Mouse (Mus musculus) liver, embryonic 11.5 days (tissue): Measurements from ENCODE around the gene Olfr1423. TPM values are rescaled to one million over a fixed set of nuclear protein-coding genes. Genes with fewer than 3 reads are reported as not detected.

Experiments
- ATAC-seq: fragments of 200-750 bp; cut with Nextera tagmentation; replicated peaks from 2 replicates; pipeline ENCODE4 v1.8.0; 2017; ENCODE audit warnings: moderate number of reproducible peaks, mild to moderate bottlenecking, moderate TSS enrichment, moderate library complexity; ENCODE audit not compliant: low FRiP score
- DNase-seq: peaks from one replicate; pipeline ENCODE4 v3.0.0-alpha.2; 2017; ENCODE audit warnings: low spot score
- H3K27ac ChIP-seq: fragments of 300-500 bp; sonication (generic); 2 replicates; pipeline ENCODE4 v1.5.1; 2014; ENCODE audit warnings: mild to moderate bottlenecking, low read depth, low read length, control low read depth
- H3K27me3 ChIP-seq: fragments of 300-500 bp; sonication (generic); replicated peaks from 2 replicates; pipeline ENCODE4 v1.6.1; 2014; ENCODE audit warnings: low read length, mixed read lengths; ENCODE audit not compliant: control insufficient read depth, insufficient read depth
- H3K36me3 ChIP-seq: fragments of 300-500 bp; sonication (generic); 2 replicates; pipeline ENCODE4 v1.6.1; 2014; ENCODE audit warnings: mild to moderate bottlenecking, low read length, moderate library complexity, mixed read lengths; ENCODE audit not compliant: control insufficient read depth, insufficient read depth
- H3K4me1 ChIP-seq: fragments of 300-500 bp; sonication (generic); replicated peaks from 2 replicates; pipeline ENCODE4 v1.6.1; 2014; ENCODE audit warnings: low read length, mixed read lengths; ENCODE audit not compliant: control insufficient read depth, insufficient read depth
- H3K4me2 ChIP-seq: fragments of 300-500 bp; sonication (generic); 2 replicates; pipeline ENCODE4 v1.6.1; 2014; ENCODE audit warnings: mild to moderate bottlenecking, control low read depth, moderate library complexity
- H3K4me3 ChIP-seq: fragments of 300-500 bp; sonication (generic); 2 replicates; pipeline ENCODE4 v1.5.1; 2014; ENCODE audit warnings: low read depth, low read length, control low read depth
- H3K9ac ChIP-seq: fragments of 300-500 bp; sonication (generic); 2 replicates; pipeline ENCODE4 v1.6.1; 2014; ENCODE audit warnings: low read depth, low read length, control low read depth
- H3K9me3 ChIP-seq: fragments of 300-500 bp; sonication (generic); 2 replicates; pipeline ENCODE4 v1.6.1; 2016; ENCODE audit warnings: low read length, inconsistent platforms, mixed read lengths; ENCODE audit not compliant: control insufficient read depth
- WGBS: fragments of 180-500 bp; shearing (Covaris S2); extraction: QIAGEN DNeasy Blood & Tissue Kit; methylation state at CpG from one replicate; pipeline ENCODE4 v1.1.7; 2014; 5-methylcytosine and 5-hydroxymethylcytosine counted together
- polyA plus RNA-seq: library from polyadenylated mRNA; unstranded; fragments of >200 nt; fragmentation: Nextera tagmentation; extraction: Ambion mirVana; gene quantifications from 2 replicates; pipeline ENCODE4 v1.2.1, GENCODE M21; 2014

Gene Olfr1423
- polyA plus RNA-seq, 1 experiment from 2014 or later = 0.03 TPM

DNA sequence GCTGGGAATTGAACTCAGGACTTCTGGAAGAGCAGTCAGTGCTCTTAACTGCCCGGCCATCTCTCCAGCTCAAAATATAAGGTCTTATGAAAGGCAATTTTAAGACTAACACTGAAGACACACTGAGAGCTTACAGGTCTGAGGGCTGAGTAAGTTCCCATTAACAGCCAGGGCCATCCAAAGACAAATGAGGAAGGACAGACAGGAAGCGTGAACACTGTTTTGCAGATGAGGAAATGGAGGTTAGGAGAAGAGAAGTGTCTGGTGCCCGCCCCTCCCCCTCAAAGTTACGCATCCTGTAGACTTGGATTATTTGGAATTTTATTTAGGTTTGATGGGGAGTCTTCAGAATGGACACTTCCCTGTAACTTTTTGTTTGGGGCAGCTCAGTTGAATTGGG, 17.0 kb downstream of the Olfr1423 start:
- Histone ChIP-seq H3K9me3 (no peaks in the 10 kb centered on the region), H3K4me3 (no peak overlapping the region), H3K9ac (no peak overlapping the region), H3K27me3 (no peaks in the 10 kb centered on the region), H3K27ac (no peak overlapping the region), H3K4me1 (no peaks in the 10 kb centered on the region), H3K4me2 (no peak overlapping the region), H3K36me3 (no peaks in the 10 kb centered on the region)
- DNase-seq (no peak), ATAC-seq (no peak)
- WGBS = 61% methylated on average over 4 of the region's 4 CpGs

DNA sequence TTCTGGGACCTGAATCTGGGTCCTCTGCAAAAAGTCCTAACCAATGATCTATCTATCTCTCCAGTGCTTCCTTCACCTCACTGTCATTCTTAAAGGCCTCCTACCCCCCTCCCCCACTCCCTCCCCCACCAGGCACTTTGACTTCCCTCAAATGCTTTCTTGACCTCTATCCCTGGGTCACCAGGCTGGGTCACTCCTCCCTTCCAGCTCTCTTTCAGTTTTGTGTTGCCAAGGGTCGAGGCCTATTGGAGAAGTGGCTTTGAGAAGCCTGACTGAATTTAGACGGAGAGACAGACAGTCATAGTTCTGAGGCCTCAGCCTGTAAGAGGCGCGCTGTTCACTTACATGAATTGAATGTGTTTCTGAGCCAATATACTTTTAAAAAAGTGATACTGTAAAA, 24.9 kb downstream of the Olfr1423 start:
- Histone ChIP-seq H3K36me3 (no peaks in the 10 kb centered on the region), H3K9ac (no peak overlapping the region), H3K4me1 (no peaks in the 10 kb centered on the region), H3K4me3 (no peak overlapping the region), H3K4me2 (no peak overlapping the region), H3K9me3 (no peaks in the 10 kb centered on the region), H3K27ac (no peak overlapping the region), H3K27me3 (no peaks in the 10 kb centered on the region)
- WGBS = 79% methylated on average over 4 of the region's 4 CpGs
- no peak for DNase-seq
- ATAC-seq = no peak

DNA sequence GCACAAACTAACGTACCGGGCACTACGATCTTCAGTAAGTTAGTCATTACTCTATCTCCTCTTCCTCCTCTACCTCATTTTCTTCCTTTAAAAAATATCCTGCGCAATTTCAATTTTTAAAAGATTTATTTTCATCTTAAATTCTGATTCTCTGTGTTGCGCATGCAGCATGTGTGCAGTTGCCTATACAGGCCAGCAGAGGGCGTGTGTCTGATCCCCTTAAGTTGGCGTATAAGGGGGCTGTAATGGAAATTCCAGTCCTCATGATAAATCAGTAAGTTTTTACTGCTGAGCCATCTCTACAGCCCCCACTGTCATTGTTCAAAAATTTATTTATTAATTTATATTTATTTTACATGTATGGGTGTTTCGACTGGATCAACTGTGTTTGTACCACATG, 25.4 kb downstream of the Olfr1423 start:
- no peak overlapping the region for H3K4me3 ChIP-seq
- H3K4me1 ChIP-seq = no peaks in the 10 kb centered on the region
- H3K9ac ChIP-seq = no peak overlapping the region
- H3K36me3 ChIP-seq = no peaks in the 10 kb centered on the region
- DNase-seq (no peak), ATAC-seq (no peak)
- no peak overlapping the region for H3K4me2 ChIP-seq
- H3K9me3 ChIP-seq = no peaks in the 10 kb centered on the region
- WGBS = 66% methylated on average over 8 of the region's 8 CpGs
- no peak overlapping the region for H3K27ac ChIP-seq
- H3K27me3 ChIP-seq = no peaks in the 10 kb centered on the region

DNA sequence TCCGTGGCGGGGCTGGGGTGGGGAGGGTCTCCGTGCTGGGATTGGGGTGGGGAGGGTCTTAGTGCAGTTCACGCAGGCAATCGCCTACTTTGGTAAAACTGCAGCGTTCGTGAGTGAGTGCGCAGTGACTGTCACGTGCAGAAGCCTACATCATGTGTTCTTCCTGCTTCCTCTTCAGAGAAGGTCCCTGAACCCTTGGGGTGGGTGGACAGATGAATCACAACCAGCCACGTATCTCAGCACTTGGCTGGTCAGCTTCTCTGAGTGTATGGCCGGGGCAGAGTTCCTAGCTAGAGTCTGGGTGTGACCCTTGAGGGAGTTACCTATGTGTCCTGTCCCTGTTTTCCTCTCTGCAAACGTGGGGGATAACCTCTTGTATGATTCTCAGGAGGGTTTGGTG, 27.9 kb downstream of the Olfr1423 start:
- Histone ChIP-seq H3K9me3 (no peaks in the 10 kb centered on the region), H3K4me1 (peaks cover 3% of the 10 kb centered on the region; the same call in 1 of the 2 replicates), H3K27me3 (no peaks in the 10 kb centered on the region), H3K36me3 (no peaks in the 10 kb centered on the region), H3K27ac (peak overlapping the region; percentile 25; the same call in 1 of the 2 replicates), H3K4me2 (peak overlapping the region; percentile 89), H3K4me3 (peak overlapping the region; percentile 78), H3K9ac (peak overlapping the region; percentile 38; the same call in 1 of the 2 replicates)
- under 1% methylated on average over 12 of the region's 12 CpGs for WGBS
- ATAC-seq (no peak), DNase-seq (peak; percentile 42)

DNA sequence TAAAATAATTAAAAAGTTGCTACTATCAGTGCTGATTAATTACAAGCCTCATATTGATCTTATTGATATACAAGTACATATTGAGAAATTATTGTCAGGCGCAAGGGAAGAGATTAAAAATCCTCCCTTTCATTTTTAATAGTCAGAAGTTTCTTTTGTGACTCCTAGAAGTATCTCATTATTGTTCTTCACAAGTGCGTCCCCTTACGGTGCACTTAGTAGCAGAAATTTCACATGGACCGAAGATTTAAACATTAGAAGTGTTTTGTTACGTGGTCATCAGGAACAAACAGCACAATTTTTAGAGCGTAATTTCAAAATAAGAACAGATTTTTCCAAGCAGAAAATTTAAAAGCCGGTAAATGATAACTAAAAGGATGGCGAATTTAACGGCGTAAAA, 28.5 kb downstream of the Olfr1423 start:
- Histone ChIP-seq H3K9ac (peak overlapping the region; percentile 38; the same call in 1 of the 2 replicates), H3K9me3 (no peaks in the 10 kb centered on the region), H3K4me2 (peak overlapping the region; percentile 89), H3K4me3 (peak overlapping the region; percentile 78), H3K27me3 (no peaks in the 10 kb centered on the region), H3K4me1 (peaks cover 3% of the 10 kb centered on the region; the same call in 1 of the 2 replicates), H3K36me3 (no peaks in the 10 kb centered on the region), H3K27ac (no peak overlapping the region)
- ATAC-seq (no peak), DNase-seq (no peak)
- 2% methylated on average over 10 of the region's 10 CpGs for WGBS

DNA sequence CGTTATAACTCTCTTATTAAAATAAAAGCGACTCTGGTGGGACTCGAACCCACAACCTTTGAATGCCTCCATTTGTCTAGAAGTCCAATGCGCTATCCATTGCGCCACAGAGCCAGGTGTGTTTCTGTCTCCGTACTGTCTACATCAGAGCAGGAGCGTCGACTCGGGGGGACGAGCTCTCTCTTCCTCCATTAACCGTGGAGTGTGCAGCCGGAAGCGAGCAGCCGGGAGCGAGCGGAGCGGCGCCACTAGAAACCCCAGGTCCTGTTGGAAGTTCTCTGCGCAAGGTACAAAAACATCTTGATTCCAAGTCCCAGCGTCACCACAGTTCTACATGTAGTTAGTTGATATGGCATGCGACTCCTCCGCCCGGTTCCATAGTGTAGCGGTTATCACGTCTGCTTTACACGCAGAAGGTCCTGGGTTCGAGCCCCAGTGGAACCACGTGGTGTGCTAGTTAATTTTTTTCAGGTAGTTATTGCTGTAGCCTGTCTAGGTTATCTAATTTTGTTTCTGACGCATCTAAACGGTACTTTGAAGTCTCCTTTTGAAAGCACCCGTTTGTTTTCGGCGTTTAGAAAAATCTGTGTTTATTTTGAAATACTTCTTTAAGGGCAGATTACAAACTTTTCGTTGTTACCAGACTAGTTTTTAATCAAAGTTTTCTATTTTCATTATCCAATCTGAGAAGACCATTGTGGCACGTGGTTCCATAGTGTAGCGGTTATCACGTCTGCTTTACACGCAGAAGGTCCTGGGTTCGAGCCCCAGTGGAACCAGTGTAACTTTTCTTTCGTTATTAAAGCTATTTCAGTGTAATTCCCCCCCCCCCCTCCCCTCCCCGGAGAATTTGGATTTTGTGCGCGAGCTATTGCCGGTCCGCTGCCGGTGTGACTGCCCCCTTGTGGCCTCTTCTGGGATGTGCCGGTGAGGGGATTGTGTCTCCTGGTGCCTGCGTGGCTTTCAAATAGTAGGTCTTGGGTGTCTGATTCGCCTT, 29.3 kb downstream of the Olfr1423 start:
- peak overlapping the region; percentile 64 for H3K9ac ChIP-seq
- peak overlapping the region; percentile 78 for H3K4me3 ChIP-seq
- H3K27ac ChIP-seq = peak overlapping the region; percentile 62
- under 1% methylated on average over 49 of the region's 49 CpGs for WGBS
- DNase-seq = peak; percentile 98
- no peaks in the 10 kb centered on the region for H3K36me3 ChIP-seq
- no peaks in the 10 kb centered on the region for H3K27me3 ChIP-seq
- peaks cover 7% of the 10 kb centered on the region for H3K4me1 ChIP-seq
- no peaks in the 10 kb centered on the region for H3K9me3 ChIP-seq
- peak overlapping the region; percentile 89 for H3K4me2 ChIP-seq
- ATAC-seq = peak; percentile 79

DNA sequence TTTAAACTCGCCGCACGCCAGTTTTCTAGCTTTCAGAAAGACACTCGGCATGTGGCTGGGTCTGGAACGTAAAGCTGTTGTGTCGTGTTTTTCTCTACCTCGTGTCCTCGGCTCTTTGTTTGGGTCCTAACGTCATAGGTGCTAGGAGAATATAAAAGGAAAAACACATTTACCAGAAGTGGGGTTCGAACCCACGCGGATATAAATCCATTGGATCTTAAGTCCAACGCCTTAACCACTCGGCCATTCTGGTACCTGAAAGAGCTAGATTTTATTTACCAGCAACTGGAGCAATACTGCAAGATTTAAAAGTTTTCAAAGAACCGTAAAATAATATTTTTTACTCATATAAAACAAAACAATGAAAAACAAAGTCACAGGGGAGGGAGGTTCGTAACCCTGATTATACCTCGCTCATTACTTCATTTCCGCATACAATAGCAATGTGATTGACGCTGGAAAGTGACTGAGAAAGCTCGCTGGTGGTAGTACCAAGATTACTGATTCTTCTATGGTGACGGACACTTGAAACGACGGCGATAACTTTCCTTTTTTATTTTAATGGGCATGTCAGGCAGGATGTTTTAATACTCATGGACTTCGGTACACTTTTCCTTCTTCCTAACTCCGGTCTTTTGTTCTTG, 30.1 kb downstream of the Olfr1423 start:
- Histone ChIP-seq H3K36me3 (no peaks in the 10 kb centered on the region), H3K4me2 (peak overlapping the region; percentile 89), H3K9me3 (no peaks in the 10 kb centered on the region), H3K27ac (peak overlapping the region; percentile 84), H3K9ac (peak overlapping the region; percentile 78), H3K4me1 (peaks cover 10% of the 10 kb centered on the region), H3K27me3 (no peaks in the 10 kb centered on the region), H3K4me3 (peak overlapping the region; percentile 78)
- DNase-seq = peak; percentile 59
- ATAC-seq = peak; percentile 57
- under 1% methylated on average over 26 of the region's 26 CpGs for WGBS

DNA sequence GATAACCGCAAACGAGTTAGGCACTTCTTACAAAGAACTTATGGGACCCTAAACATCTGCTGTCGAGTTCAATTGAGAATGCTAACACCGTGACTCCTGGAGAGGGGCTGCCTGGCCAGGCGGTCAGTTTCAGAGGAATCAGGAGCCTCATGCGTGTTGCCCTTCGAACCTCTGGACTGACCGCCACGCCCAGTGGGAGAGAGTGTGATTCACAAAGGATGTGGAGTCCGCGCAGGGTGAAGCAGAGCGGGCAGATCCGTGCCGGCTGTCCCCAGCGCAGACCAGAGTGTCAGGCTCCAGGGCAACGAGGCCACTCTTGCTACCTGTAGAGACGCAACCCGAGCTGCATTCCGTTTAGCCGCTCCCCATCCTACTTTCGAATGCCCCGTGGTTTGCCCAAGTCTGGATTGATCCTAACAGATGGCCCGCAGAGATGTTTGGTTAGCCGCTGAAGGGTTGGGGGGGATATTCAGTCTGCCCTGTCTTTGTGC, 30.8 kb downstream of the Olfr1423 start:
- Histone ChIP-seq H3K4me1 (peaks cover 10% of the 10 kb centered on the region), H3K9ac (peak overlapping the region; percentile 78), H3K36me3 (no peaks in the 10 kb centered on the region), H3K27me3 (no peaks in the 10 kb centered on the region), H3K4me3 (peak overlapping the region; percentile 78), H3K9me3 (no peaks in the 10 kb centered on the region), H3K4me2 (peak overlapping the region; percentile 89), H3K27ac (peak overlapping the region; percentile 84)
- WGBS = under 1% methylated on average over 24 of the region's 24 CpGs
- ATAC-seq (0 out of 2 replicates have a peak, but pooled peaks have one; percentile 4), DNase-seq (peak; percentile 85)
